Mouse (Mus musculus) olfactory bulb, adult 2 months (tissue): ENCODE measurements at regions not wholly inside any gene's neighbourhood (a gene's known extent, or its start where the extent isn't known, plus 50 kb on each side); places are given as distances from the start of the nearest gene placed in this dataset.

ENCODE experiments used
- H3K27ac ChIP-seq: fragments of 200-500 bp; 2 replicates; pipeline ENCODE4 v1.5.1; 2012; ENCODE audit warnings: low read depth, low read length; ENCODE audit not compliant: insufficient read depth
- H3K4me1 ChIP-seq: fragments of 200-500 bp; 2 replicates; pipeline ENCODE4 v1.6.1; 2012; ENCODE audit warnings: low read length; ENCODE audit not compliant: control insufficient read depth, insufficient read depth
- H3K4me3 ChIP-seq: fragments of 200-500 bp; 2 replicates; pipeline ENCODE4 v1.5.1; 2012; ENCODE audit warnings: mild to moderate bottlenecking, low read depth, low read length, moderate library complexity; ENCODE audit not compliant: insufficient read depth
- CTCF ChIP-seq: fragments of 200-500 bp; IDR thresholded peaks from 2 replicates; pipeline ENCODE4 v1.5.1; 2012; ENCODE audit warnings: low read depth, mild to moderate bottlenecking, low read length, moderate library complexity; ENCODE audit not compliant: insufficient read depth
- POLR2A ChIP-seq: fragments of 200-500 bp; IDR thresholded peaks from 2 replicates; pipeline ENCODE4 v1.6.1; 2012; ENCODE audit warnings: mild to moderate bottlenecking, low read depth, low read length, moderate library complexity; ENCODE audit not compliant: insufficient read depth
- WGBS: fragments of 180-500 bp; shearing (Covaris S2); methylation state at CpG from one replicate; pipeline ENCODE4 v1.1.7; 2018; 5-methylcytosine and 5-hydroxymethylcytosine counted together

GRCm38 (mm10) chr9:47338221-47338620 lies 191.8 kb upstream of the Cadm1 start:
- TF ChIP-seq POLR2A (no peak), CTCF (no peak)
- Histone ChIP-seq H3K4me1 (0 out of 2 replicates have a peak, but pooled peaks cover 2% of the 10 kb centered on the region), H3K4me3 (no peak overlapping the region), H3K27ac (no peak overlapping the region)
- 77% methylated on average over 4 of the region's 4 CpGs for WGBS

GRCm38 (mm10) chr9:47346527-47347111 lies 183.4 kb upstream of the Cadm1 start:
- WGBS, result 98% methylated on average over 2 of the region's 2 CpGs
- no peak overlapping the region for H3K27ac ChIP-seq
- TF ChIP-seq POLR2A (no peak), CTCF (no peak)
- no peak overlapping the region for H3K4me3 ChIP-seq
- H3K4me1 ChIP-seq, result 0 out of 2 replicates have a peak, but pooled peaks cover 2% of the 10 kb centered on the region

GRCm38 (mm10) chr9:47350301-47350700 lies 179.7 kb upstream of the Cadm1 start:
- Histone ChIP-seq H3K4me1 (peaks cover 10% of the 10 kb centered on the region), H3K27ac (no peak overlapping the region), H3K4me3 (no peak overlapping the region)
- 92% methylated on average over 5 of the region's 5 CpGs for WGBS
- TF ChIP-seq CTCF, result no peak
- no peak for TF ChIP-seq POLR2A

GRCm38 (mm10) chr9:47351036-47351435 lies 178.9 kb upstream of the Cadm1 start:
- TF ChIP-seq CTCF (no peak), POLR2A (no peak)
- WGBS, result 73% methylated on average over 6 of the region's 6 CpGs

GRCm38 (mm10) chr9:47353017-47353416 lies 177.0 kb upstream of the Cadm1 start:
- Histone ChIP-seq H3K4me1 (peaks cover 14% of the 10 kb centered on the region), H3K4me3 (no peak overlapping the region), H3K27ac (no peak overlapping the region)
- no peak for TF ChIP-seq POLR2A
- TF ChIP-seq CTCF, result no peak
- 49% methylated on average over 2 of the region's 2 CpGs for WGBS

More at GRCm38 (mm10) chr9:47351036-47351435, 178.9 kb upstream of the Cadm1 start:
- Histone ChIP-seq H3K4me1 (peaks cover 10% of the 10 kb centered on the region), H3K4me3 (no peak overlapping the region), H3K27ac (no peak overlapping the region)

- Histone ChIP-seq H3K4me3 (no peak overlapping the region), H3K27ac (no peak overlapping the region), H3K4me1 (peaks cover 17% of the 10 kb centered on the region)
- TF ChIP-seq CTCF, result no peak
- no peak for TF ChIP-seq POLR2A
- WGBS, result 73% methylated on average over 5 of the region's 5 CpGs
Measured at GRCm38 (mm10) chr9:47353972-47354371, 176.0 kb upstream of the Cadm1 start.

- 79% methylated on average over 2 of the region's 2 CpGs for WGBS
- Histone ChIP-seq H3K4me3 (no peak overlapping the region), H3K27ac (no peak overlapping the region), H3K4me1 (peaks cover 17% of the 10 kb centered on the region)
- TF ChIP-seq CTCF (no peak), POLR2A (no peak)
Measured at GRCm38 (mm10) chr9:47354423-47354822, 175.6 kb upstream of the Cadm1 start.

GRCm38 (mm10) chr9:47354866-47355265 lies 175.1 kb upstream of the Cadm1 start:
- no peak overlapping the region for H3K4me3 ChIP-seq
- peaks cover 17% of the 10 kb centered on the region for H3K4me1 ChIP-seq
- no peak overlapping the region for H3K27ac ChIP-seq
- TF ChIP-seq POLR2A, result no peak
- TF ChIP-seq CTCF, result no peak
- WGBS, result 74% methylated on average over 9 of the region's 9 CpGs

- H3K27ac ChIP-seq, result no peak overlapping the region
- 22% methylated on average over 17 of the region's 17 CpGs for WGBS
- no peak overlapping the region for H3K4me3 ChIP-seq
- TF ChIP-seq POLR2A (no peak), CTCF (no peak)
- peaks cover 22% of the 10 kb centered on the region for H3K4me1 ChIP-seq
Measured at GRCm38 (mm10) chr9:47357756-47358399, 172.1 kb upstream of the Cadm1 start.
